Mouse (Mus musculus) embryonic facial prominence, embryonic 14.5 days (tissue): ENCODE data around the gene Adck2. TPM values are rescaled to one million over a fixed set of nuclear protein-coding genes. Genes with fewer than 3 reads are reported as not detected.

Experiments used
- ATAC-seq: fragments of 200-750 bp; cut with Nextera tagmentation; 2 replicates; pipeline ENCODE4 v1.8.0; 2017; ENCODE audit warnings: low read depth, moderate number of reproducible peaks, moderate TSS enrichment
- DNase-seq: peaks from one replicate; pipeline ENCODE4 v3.0.0-alpha.2; 2015; ENCODE audit warnings: low spot score
- H3K27ac ChIP-seq: fragments of 300-500 bp; sonication (generic); replicated peaks from 2 replicates; pipeline ENCODE4 v1.5.1; 2014; ENCODE audit warnings: low read depth, mild to moderate bottlenecking, low read length, moderate library complexity
- H3K27me3 ChIP-seq: fragments of 300-500 bp; sonication (generic); replicated peaks from 2 replicates; pipeline ENCODE4 v1.6.1; 2014; ENCODE audit warnings: low read length; ENCODE audit not compliant: control insufficient read depth, insufficient read depth
- H3K36me3 ChIP-seq: fragments of 300-500 bp; sonication (generic); 2 replicates; pipeline ENCODE4 v1.6.1; 2014; ENCODE audit warnings: low read length, mixed read lengths; ENCODE audit not compliant: control insufficient read depth, insufficient read depth
- H3K4me1 ChIP-seq: fragments of 300-500 bp; sonication (generic); 2 replicates; pipeline ENCODE4 v1.6.1; 2014; ENCODE audit warnings: antibody characterized with exemption, low read length; ENCODE audit not compliant: control insufficient read depth, insufficient read depth
- H3K4me2 ChIP-seq: fragments of 300-500 bp; sonication (generic); 2 replicates; pipeline ENCODE4 v1.6.1; 2014; ENCODE audit warnings: low read depth, mild to moderate bottlenecking, low read length, moderate library complexity, mixed read lengths
- H3K4me3 ChIP-seq: fragments of 300-500 bp; sonication (generic); 2 replicates; pipeline ENCODE4 v1.5.1; 2014; ENCODE audit warnings: low read depth, mild to moderate bottlenecking, low read length
- H3K9ac ChIP-seq: fragments of 300-500 bp; sonication (generic); 2 replicates; pipeline ENCODE4 v1.6.1; 2014; ENCODE audit warnings: low read depth, mild to moderate bottlenecking, low read length, moderate library complexity, mixed read lengths
- H3K9me3 ChIP-seq: fragments of 300-500 bp; sonication (generic); 2 replicates; pipeline ENCODE4 v1.6.1; 2016; ENCODE audit warnings: low read length; ENCODE audit not compliant: control insufficient read depth
- WGBS: fragments of 180-500 bp; shearing (Covaris S2); extraction: QIAGEN DNeasy Blood & Tissue Kit; methylation state at CpG from one replicate; pipeline ENCODE4 v1.1.7; 2014; 5-methylcytosine and 5-hydroxymethylcytosine counted together
- polyA plus RNA-seq: library from polyadenylated mRNA; unstranded; fragments of >200 nt; fragmentation: Nextera tagmentation; extraction: Ambion mirVana; gene quantifications from 2 replicates; pipeline ENCODE4 v1.2.1, GENCODE M21; 2014

Adck2 gene
- polyA plus RNA-seq, 1 experiment from 2014 or later = 27.3 TPM

GRCm38 (mm10) chr6:39554888-39555647 is 18.6 kb upstream of the Adck2 start:
- Histone ChIP-seq H3K4me2 (peak overlapping the region; percentile 67), H3K9ac (no peak overlapping the region), H3K9me3 (no peaks in the 10 kb centered on the region), H3K27ac (no peak overlapping the region), H3K4me1 (peaks cover 23% of the 10 kb centered on the region), H3K36me3 (no peaks in the 10 kb centered on the region), H3K27me3 (no peaks in the 10 kb centered on the region), H3K4me3 (peak overlapping the region; percentile 89; the same call in 1 of the 2 replicates)
- 65% methylated on average over 11 of the region's 12 CpGs for WGBS
- no peak for DNase-seq
- no peak for ATAC-seq

- H3K9me3 ChIP-seq = no peaks in the 10 kb centered on the region
- WGBS = 74% methylated on average over 2 of the region's 2 CpGs
- no peak overlapping the region for H3K9ac ChIP-seq
- H3K4me2 ChIP-seq = peak overlapping the region; percentile 67
- H3K27me3 ChIP-seq = no peaks in the 10 kb centered on the region
- H3K4me1 ChIP-seq = peaks cover 23% of the 10 kb centered on the region
- peak overlapping the region; percentile 89; the same call in 1 of the 2 replicates for H3K4me3 ChIP-seq
- ATAC-seq (no peak), DNase-seq (no peak)
- no peak overlapping the region for H3K27ac ChIP-seq
- no peaks in the 10 kb centered on the region for H3K36me3 ChIP-seq
These were observed 18.1 kb upstream of the Adck2 start for GRCm38 (mm10) chr6:39555648-39555945.

GRCm38 (mm10) chr6:39556900-39557659 is 16.6 kb upstream of the Adck2 start:
- WGBS = under 1% methylated on average over 21 of the region's 54 CpGs
- Histone ChIP-seq H3K36me3 (no peaks in the 10 kb centered on the region), H3K9me3 (no peaks in the 10 kb centered on the region), H3K4me1 (peaks cover 23% of the 10 kb centered on the region), H3K4me2 (peak overlapping the region; percentile 67), H3K9ac (peak overlapping the region; percentile 96), H3K4me3 (peak overlapping the region; percentile 89), H3K27ac (peak overlapping the region; percentile 94), H3K27me3 (no peaks in the 10 kb centered on the region)
- DNase-seq (peak; percentile 55), ATAC-seq (peak; percentile 73)

- WGBS = under 1% methylated on average over 26 of the region's 50 CpGs
- H3K27me3 ChIP-seq = no peaks in the 10 kb centered on the region
- H3K9ac ChIP-seq = peak within 1 kb of the TSS; percentile 96
- ATAC-seq (peak; percentile 95), DNase-seq (peak; percentile 96)
- H3K4me1 ChIP-seq = peaks cover 23% of the 10 kb centered on the region
- H3K27ac ChIP-seq = peak within 1 kb of the TSS; percentile 94
- no peaks in the 10 kb centered on the region for H3K36me3 ChIP-seq
- H3K4me2 ChIP-seq = peak within 1 kb of the TSS; percentile 67
- H3K4me3 ChIP-seq = peak within 1 kb of the TSS; percentile 89
- no peaks in the 10 kb centered on the region for H3K9me3 ChIP-seq
These were observed 15.9 kb upstream of the Adck2 start, which contains the start of gene Dennd2a for GRCm38 (mm10) chr6:39557723-39558261. Gene Dennd2a (minus strand): TSS chr6:39557867.

GRCm38 (mm10) chr6:39559276-39559939 is 14.3 kb upstream of the Adck2 start:
- ATAC-seq = no peak
- Histone ChIP-seq H3K27ac (no peak overlapping the region), H3K9ac (no peak overlapping the region), H3K36me3 (no peaks in the 10 kb centered on the region), H3K27me3 (no peaks in the 10 kb centered on the region), H3K4me1 (peaks cover 23% of the 10 kb centered on the region), H3K4me2 (no peak overlapping the region), H3K9me3 (no peaks in the 10 kb centered on the region), H3K4me3 (no peak overlapping the region)
- 47% methylated on average over 6 of the region's 6 CpGs for WGBS
- peak; percentile 25 for DNase-seq

- H3K9me3 ChIP-seq = no peaks in the 10 kb centered on the region
- peak overlapping the region; percentile 42 for H3K4me2 ChIP-seq
- H3K36me3 ChIP-seq = no peaks in the 10 kb centered on the region
- H3K4me1 ChIP-seq = peaks cover 10% of the 10 kb centered on the region
- H3K9ac ChIP-seq = no peak overlapping the region
- peak; percentile 91 for DNase-seq
- peak; percentile 51; the same call in 1 of the 2 replicates for ATAC-seq
- WGBS = 18% methylated on average over 23 of the region's 23 CpGs
- no peaks in the 10 kb centered on the region for H3K27me3 ChIP-seq
- H3K4me3 ChIP-seq = peak overlapping the region; percentile 12; the same call in 1 of the 2 replicates
- H3K27ac ChIP-seq = no peak overlapping the region
These were observed 11.3 kb upstream of the Adck2 start for GRCm38 (mm10) chr6:39562166-39563015.

- Histone ChIP-seq H3K36me3 (no peaks in the 10 kb centered on the region), H3K9me3 (no peaks in the 10 kb centered on the region), H3K27ac (no peak overlapping the region), H3K4me3 (no peak overlapping the region), H3K27me3 (no peaks in the 10 kb centered on the region), H3K9ac (no peak overlapping the region), H3K4me1 (no peaks in the 10 kb centered on the region), H3K4me2 (no peak overlapping the region)
- DNase-seq = peak; percentile 67
- WGBS = 9% methylated on average over 5 of the region's 5 CpGs
- no peak for ATAC-seq
These were observed 6.1 kb upstream of the Adck2 start for GRCm38 (mm10) chr6:39567528-39567927.

GRCm38 (mm10) chr6:39570426-39570825 is 3.2 kb upstream of the Adck2 start:
- H3K36me3 ChIP-seq = no peaks in the 10 kb centered on the region
- H3K4me1 ChIP-seq = peaks cover 16% of the 10 kb centered on the region
- no peak overlapping the region for H3K9ac ChIP-seq
- WGBS = 71% methylated on average over 3 of the region's 3 CpGs
- no peaks in the 10 kb centered on the region for H3K9me3 ChIP-seq
- H3K27ac ChIP-seq = no peak overlapping the region
- no peak overlapping the region for H3K4me3 ChIP-seq
- H3K27me3 ChIP-seq = no peaks in the 10 kb centered on the region
- no peak for ATAC-seq
- no peak overlapping the region for H3K4me2 ChIP-seq
- no peak for DNase-seq
